Mouse (Mus musculus) liver, embryonic 14.5 days (tissue): ENCODE results near the gene Cap2. TPM values are rescaled to one million over a fixed set of nuclear protein-coding genes. Genes with fewer than 3 reads are reported as not detected.

Experiments
- ATAC-seq: fragments of 200-750 bp; cut with Nextera tagmentation; 2 replicates; pipeline ENCODE4 v1.8.0; 2017; ENCODE audit warnings: moderate number of reproducible peaks, mild to moderate bottlenecking, moderate library complexity; ENCODE audit not compliant: insufficient read depth
- DNase-seq, 3 experiments: peaks; one replicate each; pipeline ENCODE4 v3.0.0-alpha.2; 2012 to 2013; ENCODE audit warnings: low read depth in 3 of 3, low spot score in 3 of 3
- H3K27ac ChIP-seq: fragments of 300-500 bp; sonication (generic); 2 replicates; pipeline ENCODE4 v1.5.1; 2014; ENCODE audit warnings: moderate library complexity, mild to moderate bottlenecking, control low read depth, inconsistent platforms
- H3K27me3 ChIP-seq: fragments of 300-500 bp; sonication (generic); 2 replicates; pipeline ENCODE4 v1.6.1; 2014; ENCODE audit warnings: mild to moderate bottlenecking, low read length, moderate library complexity; ENCODE audit not compliant: control insufficient read depth, insufficient read depth
- H3K36me3 ChIP-seq: fragments of 300-500 bp; sonication (generic); replicated peaks from 2 replicates; pipeline ENCODE4 v1.6.1; 2014; ENCODE audit warnings: low read depth; ENCODE audit not compliant: control insufficient read depth, insufficient read depth
- H3K4me1 ChIP-seq, 2 experiments: fragments of 200-500 bp in 1 of 2; fragments of 300-500 bp in 1 of 2; sonication (generic) in 1 of 2; replicated peaks; 2 replicates each; pipeline ENCODE4 v1.6.1; 2012 to 2014; ENCODE audit warnings: antibody characterized with exemption in 1 of 2, inconsistent platforms in 1 of 2, low read length in 1 of 2; ENCODE audit not compliant: control insufficient read depth in 2 of 2, insufficient read depth in 2 of 2
- H3K4me2 ChIP-seq: fragments of 300-500 bp; sonication (generic); 2 replicates; pipeline ENCODE4 v1.6.1; 2014; ENCODE audit warnings: low read depth, mild to moderate bottlenecking, control low read depth, moderate library complexity
- H3K4me3 ChIP-seq, 2 experiments: fragments of 200-500 bp in 1 of 2; fragments of 300-500 bp in 1 of 2; sonication (generic) in 1 of 2; 2 replicates each; pipeline ENCODE4 v1.5.1; 2012 to 2014; ENCODE audit warnings: low read depth in 2 of 2, low read length in 2 of 2, mild to moderate bottlenecking in 2 of 2, control low read depth in 1 of 2, inconsistent platforms in 1 of 2, moderate library complexity in 1 of 2; ENCODE audit not compliant: insufficient read depth in 1 of 2
- H3K9ac ChIP-seq: fragments of 300-500 bp; sonication (generic); replicated peaks from 2 replicates; pipeline ENCODE4 v1.6.1; 2014; ENCODE audit warnings: mild to moderate bottlenecking, control low read depth, moderate library complexity
- H3K9me3 ChIP-seq: fragments of 300-500 bp; sonication (generic); 2 replicates; pipeline ENCODE4 v1.6.1; 2016; ENCODE audit warnings: low read length, mixed read lengths; ENCODE audit not compliant: control insufficient read depth
- CTCF ChIP-seq: IDR thresholded peaks from 2 replicates; pipeline ENCODE4 v1.5.1; 2016; ENCODE audit warnings: antibody characterized with exemption, low read depth, control low read depth
- EP300 ChIP-seq: IDR thresholded peaks from 2 replicates; pipeline ENCODE4 v1.6.1; 2016; ENCODE audit warnings: antibody characterized with exemption, low read depth
- WGBS: fragments of 180-500 bp; shearing (Covaris S2); extraction: QIAGEN DNeasy Blood & Tissue Kit; methylation state at CpG from one replicate; pipeline ENCODE4 v1.1.7; 2014; ENCODE audit not compliant: insufficient replicate concordance; 5-methylcytosine and 5-hydroxymethylcytosine counted together
- polyA plus RNA-seq, 2 experiments: library from polyadenylated mRNA; depleted of rRNA in 1 of 2; stranded (reverse) in 1 of 2; unstranded in 1 of 2; fragments of >200 nt; fragmentation: Nextera tagmentation in 1 of 2; extraction: Ambion mirVana in 1 of 2; gene quantifications; 2 replicates each; pipeline versions ENCODE4 v1.2.1 to v1.2.3; 2012 to 2014

Gene Cap2
- polyA plus RNA-seq, 2 experiments: 0.55 TPM

GRCm38 (mm10) chr13:46571961-46572647, 70.5 kb downstream of the Cap2 start:
- no peak overlapping the region for H3K4me2 ChIP-seq
- no peaks in the 10 kb centered on the region for H3K36me3 ChIP-seq
- no peaks in the 10 kb centered on the region for H3K9me3 ChIP-seq
- peaks cover 0 to 9% of the 10 kb centered on the region in 2 experiments; a peak in 2 of 4 replicates for H3K4me1 ChIP-seq
- TF ChIP-seq EP300 (no peak), CTCF (no peak)
- H3K27ac ChIP-seq: no peak overlapping the region
- ATAC-seq (no peak), DNase-seq (no peak)
- H3K27me3 ChIP-seq: no peaks in the 10 kb centered on the region
- H3K9ac ChIP-seq: no peak overlapping the region
- WGBS: 61% methylated on average over 11 of the region's 11 CpGs
- H3K4me3 ChIP-seq: no peak overlapping the region

- no peak for DNase-seq
- H3K9me3 ChIP-seq: no peaks in the 10 kb centered on the region
- H3K27me3 ChIP-seq: no peaks in the 10 kb centered on the region
- no peaks in the 10 kb centered on the region for H3K36me3 ChIP-seq
- peaks cover 0 to 9% of the 10 kb centered on the region in 2 experiments; a peak in 2 of 4 replicates for H3K4me1 ChIP-seq
- 65% methylated on average over 9 of the region's 9 CpGs for WGBS
- H3K4me2 ChIP-seq: no peak overlapping the region
- no peak overlapping the region for H3K4me3 ChIP-seq
- no peak overlapping the region for H3K27ac ChIP-seq
- no peak overlapping the region for H3K9ac ChIP-seq
- TF ChIP-seq CTCF (no peak), EP300 (no peak)
- ATAC-seq: no peak
Measured at GRCm38 (mm10) chr13:46572648-46573163, 71.1 kb downstream of the Cap2 start.

- no peak overlapping the region for H3K4me3 ChIP-seq
- peaks cover 0 to 9% of the 10 kb centered on the region in 2 experiments; a peak in 2 of 4 replicates for H3K4me1 ChIP-seq
- no peak for DNase-seq
- no peak overlapping the region for H3K27ac ChIP-seq
- no peak overlapping the region for H3K9ac ChIP-seq
- no peak for TF ChIP-seq EP300
- H3K36me3 ChIP-seq: no peaks in the 10 kb centered on the region
- ATAC-seq: no peak
- WGBS: 67% methylated on average over 5 of the region's 5 CpGs
- no peak overlapping the region for H3K4me2 ChIP-seq
- H3K27me3 ChIP-seq: no peaks in the 10 kb centered on the region
- H3K9me3 ChIP-seq: no peaks in the 10 kb centered on the region
Measured at GRCm38 (mm10) chr13:46574201-46574600, 72.6 kb downstream of the Cap2 start.

- H3K4me3 ChIP-seq: no peak overlapping the region
- no peaks in the 10 kb centered on the region for H3K36me3 ChIP-seq
- H3K9me3 ChIP-seq: no peaks in the 10 kb centered on the region
- H3K27me3 ChIP-seq: no peaks in the 10 kb centered on the region
- no peak for TF ChIP-seq CTCF
- no peak for TF ChIP-seq EP300
- WGBS: 77% methylated on average over 4 of the region's 4 CpGs
- DNase-seq (no peak), ATAC-seq (no peak)
- no peak overlapping the region for H3K9ac ChIP-seq
- no peak overlapping the region for H3K27ac ChIP-seq
- H3K4me2 ChIP-seq: no peak overlapping the region
- peaks cover 0 to 9% of the 10 kb centered on the region in 2 experiments; a peak in 2 of 4 replicates for H3K4me1 ChIP-seq
Measured at GRCm38 (mm10) chr13:46574707-46575106, 73.1 kb downstream of the Cap2 start.

GRCm38 (mm10) chr13:46584860-46585259, 83.2 kb downstream of the Cap2 start:
- no peak for TF ChIP-seq CTCF
- TF ChIP-seq EP300: no peak
- Histone ChIP-seq H3K4me1 (no peaks in the 10 kb centered on the region), H3K9ac (no peak overlapping the region), H3K4me2 (no peak overlapping the region), H3K4me3 (no peak overlapping the region), H3K36me3 (no peaks in the 10 kb centered on the region), H3K27ac (no peak overlapping the region), H3K27me3 (no peaks in the 10 kb centered on the region), H3K9me3 (no peaks in the 10 kb centered on the region)
- DNase-seq (no peak), ATAC-seq (no peak)
- WGBS: 76% methylated on average over 7 of the region's 7 CpGs
